Mouse (Mus musculus) midbrain, embryonic 12.5 days (tissue): ENCODE data around the gene Mif4gd. TPM values are rescaled to one million over a fixed set of nuclear protein-coding genes. Genes with fewer than 3 reads are reported as not detected.

Experiments used
- ATAC-seq: fragments of 200-750 bp; cut with Nextera tagmentation; 2 replicates; pipeline ENCODE4 v1.8.0; 2017; ENCODE audit warnings: low read depth, moderate TSS enrichment, moderate library complexity; ENCODE audit not compliant: low FRiP score
- H3K27ac ChIP-seq: fragments of 300-500 bp; sonication (generic); replicated peaks from 2 replicates; pipeline ENCODE4 v1.5.1; 2016; ENCODE audit warnings: mild to moderate bottlenecking
- H3K27me3 ChIP-seq: fragments of 300-500 bp; sonication (generic); 2 replicates; pipeline ENCODE4 v1.6.1; 2016; ENCODE audit warnings: mild to moderate bottlenecking
- H3K36me3 ChIP-seq: fragments of 300-500 bp; sonication (generic); 2 replicates; pipeline ENCODE4 v1.6.1; 2016
- H3K4me1 ChIP-seq: fragments of 300-500 bp; sonication (generic); 2 replicates; pipeline ENCODE4 v1.6.1; 2016
- H3K4me2 ChIP-seq: fragments of 300-500 bp; sonication (generic); replicated peaks from 2 replicates; pipeline ENCODE4 v1.6.1; 2016; ENCODE audit warnings: mild to moderate bottlenecking, moderate library complexity
- H3K4me3 ChIP-seq: fragments of 300-500 bp; sonication (generic); 2 replicates; pipeline ENCODE4 v1.5.1; 2016; ENCODE audit warnings: mild to moderate bottlenecking
- H3K9ac ChIP-seq: fragments of 300-500 bp; sonication (generic); replicated peaks from 2 replicates; pipeline ENCODE4 v1.6.1; 2016; ENCODE audit warnings: mild to moderate bottlenecking, moderate library complexity
- H3K9me3 ChIP-seq: fragments of 300-500 bp; sonication (generic); 2 replicates; pipeline ENCODE4 v1.6.1; 2016; ENCODE audit warnings: mild to moderate bottlenecking
- WGBS: fragments of 180-500 bp; shearing (Covaris S2); methylation state at CpG from one replicate; pipeline ENCODE4 v1.1.7; 2016; 5-methylcytosine and 5-hydroxymethylcytosine counted together
- polyA plus RNA-seq: library from polyadenylated mRNA; unstranded; fragments of >200 nt; fragmentation: Nextera tagmentation; extraction: Ambion mirVana; gene quantifications from 2 replicates; pipeline ENCODE4 v1.2.1, GENCODE M21; 2016

The Mif4gd gene
- polyA plus RNA-seq, 1 experiment from 2014 or later: 15.1 TPM

GRCm38 (mm10) chr11:115587984-115588383 lies 24.8 kb downstream of the Mif4gd start:
- Histone ChIP-seq H3K4me1 (no peaks in the 10 kb centered on the region), H3K9ac (no peak overlapping the region), H3K27ac (no peak overlapping the region), H3K4me2 (no peak overlapping the region), H3K4me3 (no peak overlapping the region), H3K27me3 (no peaks in the 10 kb centered on the region), H3K9me3 (no peaks in the 10 kb centered on the region), H3K36me3 (peaks cover 94% of the 10 kb centered on the region)
- 84% methylated on average over 9 of the region's 9 CpGs for WGBS
- ATAC-seq: no peak

DNA sequence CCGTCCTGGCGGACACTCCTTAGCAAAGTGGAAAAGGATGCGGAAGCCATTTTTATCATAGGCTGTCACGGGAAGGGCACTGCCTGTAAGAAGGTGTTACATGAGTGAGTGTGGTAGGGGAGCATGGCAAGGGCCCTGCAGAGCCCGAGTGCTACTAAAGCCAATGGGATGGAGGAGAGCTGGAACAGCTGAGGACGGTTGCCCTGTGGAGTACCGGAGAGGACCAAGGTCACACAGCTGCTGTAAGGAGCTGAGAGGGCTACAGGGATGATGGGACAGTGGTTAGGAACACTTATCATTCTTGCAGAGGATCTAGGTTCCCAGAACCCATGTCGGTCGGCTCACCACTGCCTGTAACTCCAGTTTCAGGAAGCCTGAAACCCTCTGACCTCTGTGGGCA lies 26.4 kb downstream of the Mif4gd start:
- 93% methylated on average over 9 of the region's 9 CpGs for WGBS
- Histone ChIP-seq H3K4me1 (no peaks in the 10 kb centered on the region), H3K36me3 (peaks cover 96% of the 10 kb centered on the region), H3K4me3 (no peak overlapping the region), H3K27me3 (no peaks in the 10 kb centered on the region), H3K27ac (no peak overlapping the region), H3K4me2 (no peak overlapping the region), H3K9ac (no peak overlapping the region), H3K9me3 (no peaks in the 10 kb centered on the region)
- no peak for ATAC-seq

DNA sequence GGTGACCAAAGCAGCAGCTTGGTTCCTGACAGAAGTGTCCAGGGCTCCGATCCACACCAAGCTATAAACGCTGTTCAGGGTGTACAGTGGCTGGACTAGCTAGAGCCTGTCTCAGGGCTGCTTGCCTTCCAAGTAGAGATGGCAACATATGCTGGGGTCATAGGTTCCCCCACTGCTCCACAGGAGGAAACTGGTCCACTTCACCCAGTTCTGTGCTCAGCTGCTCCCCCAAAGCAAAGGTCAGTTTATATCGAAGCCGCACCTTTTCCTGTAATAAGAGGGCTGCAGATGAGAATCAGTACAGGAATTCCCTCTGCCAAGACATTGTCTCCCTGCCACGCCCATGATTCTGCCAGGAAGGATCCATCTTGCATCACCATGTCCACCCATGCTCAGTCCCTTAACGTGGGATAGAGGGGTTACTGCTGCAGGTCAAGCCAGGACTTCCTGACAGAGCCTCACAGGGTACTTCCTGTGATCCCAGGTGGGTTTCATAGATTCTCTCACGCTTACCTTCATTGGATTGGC lies 27.1 kb downstream of the Mif4gd start:
- Histone ChIP-seq H3K4me2 (no peak overlapping the region), H3K4me1 (no peaks in the 10 kb centered on the region), H3K9me3 (no peaks in the 10 kb centered on the region), H3K27ac (no peak overlapping the region), H3K36me3 (peaks cover 96% of the 10 kb centered on the region), H3K4me3 (no peak overlapping the region), H3K27me3 (no peaks in the 10 kb centered on the region), H3K9ac (no peak overlapping the region)
- no peak for ATAC-seq
- WGBS: 89% methylated on average over 7 of the region's 7 CpGs

DNA sequence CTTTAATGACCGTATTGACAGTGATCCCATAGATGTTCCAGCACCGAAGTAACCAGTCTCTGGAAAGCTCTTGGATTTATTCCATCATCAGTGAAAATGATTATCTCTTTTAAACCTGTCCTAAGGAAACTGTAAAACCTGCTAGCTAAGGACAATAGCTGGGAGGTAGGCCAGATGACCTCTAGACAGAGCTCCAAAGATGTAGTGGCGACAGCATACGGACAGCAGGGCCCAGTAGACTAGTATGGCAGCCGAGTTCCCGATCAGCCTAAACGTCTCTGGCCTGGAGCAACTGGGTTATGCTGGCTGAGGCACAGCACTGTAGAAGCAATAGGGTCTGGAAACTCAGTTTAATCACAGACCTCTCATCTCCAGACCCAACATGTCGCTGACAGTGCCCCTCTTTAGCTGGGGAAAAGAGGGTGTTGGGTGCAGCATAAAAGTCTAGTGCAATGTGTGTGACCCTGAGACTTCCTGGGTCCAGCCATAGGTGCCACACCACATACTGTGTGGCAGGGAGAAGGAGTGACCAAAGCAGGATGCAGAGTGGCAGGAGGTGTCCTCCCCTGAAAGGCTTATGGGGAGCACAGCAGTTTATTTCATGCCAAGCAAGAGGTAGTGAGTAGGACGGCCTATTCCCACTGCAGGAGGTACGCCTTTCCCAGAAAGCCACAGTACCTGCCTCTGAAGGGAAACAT lies 28.2 kb downstream of the Mif4gd start:
- no peak overlapping the region for H3K4me2 ChIP-seq
- no peak overlapping the region for H3K27ac ChIP-seq
- no peak for ATAC-seq
- H3K9ac ChIP-seq: no peak overlapping the region
- peaks cover 92% of the 10 kb centered on the region for H3K36me3 ChIP-seq
- H3K4me3 ChIP-seq: no peak overlapping the region
- no peaks in the 10 kb centered on the region for H3K4me1 ChIP-seq
- H3K27me3 ChIP-seq: no peaks in the 10 kb centered on the region
- no peaks in the 10 kb centered on the region for H3K9me3 ChIP-seq
- 90% methylated on average over 10 of the region's 10 CpGs for whole genome bisulfite sequencing

- H3K27me3 ChIP-seq: no peaks in the 10 kb centered on the region
- no peak overlapping the region for H3K27ac ChIP-seq
- WGBS: 84% methylated on average over 10 of the region's 10 CpGs
- no peak for ATAC-seq
- H3K4me1 ChIP-seq: no peaks in the 10 kb centered on the region
- H3K4me3 ChIP-seq: no peak overlapping the region
- no peak overlapping the region for H3K9ac ChIP-seq
- H3K4me2 ChIP-seq: no peak overlapping the region
- H3K9me3 ChIP-seq: no peaks in the 10 kb centered on the region
- H3K36me3 ChIP-seq: peaks cover 96% of the 10 kb centered on the region
These were observed 29.7 kb downstream of the Mif4gd start for GRCm38 (mm10) chr11:115582913-115583606.

- H3K4me1 ChIP-seq: no peaks in the 10 kb centered on the region
- H3K4me3 ChIP-seq: no peak overlapping the region
- H3K4me2 ChIP-seq: no peak overlapping the region
- peaks cover 72% of the 10 kb centered on the region for H3K36me3 ChIP-seq
- H3K27me3 ChIP-seq: no peaks in the 10 kb centered on the region
- no peak overlapping the region for H3K27ac ChIP-seq
- no peaks in the 10 kb centered on the region for H3K9me3 ChIP-seq
- ATAC-seq: no peak
- H3K9ac ChIP-seq: no peak overlapping the region
These were observed 33.7 kb downstream of the Mif4gd start for GRCm38 (mm10) chr11:115579080-115579479.

- peak overlapping the region; percentile 86 for H3K4me2 ChIP-seq
- peak overlapping the region; percentile 88 for H3K4me3 ChIP-seq
- no peak for ATAC-seq
- no peak overlapping the region for H3K27ac ChIP-seq
- peak overlapping the region; percentile 83 for H3K9ac ChIP-seq
- H3K27me3 ChIP-seq: no peaks in the 10 kb centered on the region
- WGBS: 21% methylated on average over 7 of the region's 7 CpGs
- H3K36me3 ChIP-seq: peaks cover 39% of the 10 kb centered on the region
- peaks cover 13% of the 10 kb centered on the region for H3K4me1 ChIP-seq
- H3K9me3 ChIP-seq: no peaks in the 10 kb centered on the region
These were observed 47.8 kb downstream of the Mif4gd start for GRCm38 (mm10) chr11:115564961-115565360.

DNA sequence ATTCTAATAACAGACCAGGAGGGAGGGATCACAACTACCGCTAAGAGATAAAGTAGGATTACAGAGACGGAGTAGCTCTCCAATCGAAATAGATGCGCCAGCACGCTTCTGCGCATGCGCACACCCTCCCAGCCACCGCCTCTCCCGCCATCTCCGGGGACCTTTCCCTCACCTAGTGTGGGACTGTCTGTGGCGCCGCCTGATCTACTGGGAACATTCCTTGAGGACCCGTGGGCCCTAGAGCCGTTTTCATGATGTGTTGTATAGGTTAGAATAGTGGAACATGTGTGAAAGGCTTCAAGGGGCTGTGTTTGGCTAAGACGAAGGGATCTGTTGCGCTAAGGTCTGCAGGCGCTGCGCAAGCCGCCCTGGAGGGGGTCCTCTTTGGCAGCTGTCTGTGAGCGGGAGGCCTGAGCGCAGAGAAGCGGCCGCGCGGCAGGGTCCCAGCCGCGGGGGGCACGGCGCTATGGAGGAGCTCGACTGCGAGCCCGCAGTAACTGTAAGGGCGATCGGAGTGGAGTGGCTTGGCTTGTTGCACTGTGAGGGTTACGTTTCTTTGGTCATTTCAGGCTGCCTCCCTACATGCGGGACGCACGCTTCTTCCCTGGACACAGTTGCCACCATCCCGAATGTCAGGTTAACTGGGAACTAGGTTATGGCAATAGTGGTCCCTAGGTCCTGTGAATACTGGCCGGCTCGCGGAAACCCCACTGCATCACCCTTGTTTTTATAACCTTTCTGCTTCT lies 48.5 kb downstream of the Mif4gd start, which contains the start of gene Nup85:
Gene Nup85 (plus strand): TSS at position 371 of the 746 bp plus-strand sequence.
- no peaks in the 10 kb centered on the region for H3K27me3 ChIP-seq
- H3K4me1 ChIP-seq: peaks cover 13% of the 10 kb centered on the region
- H3K4me2 ChIP-seq: peak within 1 kb of the TSS; percentile 86
- peak; percentile 91 for ATAC-seq
- no peaks in the 10 kb centered on the region for H3K9me3 ChIP-seq
- H3K36me3 ChIP-seq: peaks cover 31% of the 10 kb centered on the region
- H3K27ac ChIP-seq: peak within 1 kb of the TSS; percentile 78
- H3K9ac ChIP-seq: peak within 1 kb of the TSS; percentile 83
- WGBS: under 1% methylated on average over 42 of the region's 42 CpGs
- H3K4me3 ChIP-seq: peak within 1 kb of the TSS; percentile 88

GRCm38 (mm10) chr11:115563406-115563805 lies 49.4 kb downstream of the Mif4gd start:
- no peaks in the 10 kb centered on the region for H3K9me3 ChIP-seq
- H3K36me3 ChIP-seq: peaks cover 23% of the 10 kb centered on the region
- H3K27me3 ChIP-seq: no peaks in the 10 kb centered on the region
- WGBS: 46% methylated on average over 4 of the region's 4 CpGs
- peak overlapping the region; percentile 83 for H3K9ac ChIP-seq
- H3K4me2 ChIP-seq: peak overlapping the region; percentile 86
- peaks cover 13% of the 10 kb centered on the region for H3K4me1 ChIP-seq
- peak overlapping the region; percentile 78 for H3K27ac ChIP-seq
- ATAC-seq: 0 out of 2 replicates have a peak, but pooled peaks have one; percentile 38
- H3K4me3 ChIP-seq: peak overlapping the region; percentile 88

Other genes with a start within 250 kb of the Mif4gd start
- gene Hid1, start 245.2 kb downstream of the Mif4gd start, polyA plus RNA-seq: 32.9 and 38.6 TPM in 2 replicates
- gene Cdr2l, start 231.1 kb downstream of the Mif4gd start, polyA plus RNA-seq: 32.4 and 36.6 TPM in 2 replicates
- gene Mrpl58, start 209.2 kb downstream of the Mif4gd start, polyA plus RNA-seq: 234 and 265 TPM in 2 replicates
- 873 and 889 TPM in 2 replicates for gene Atp5h, start 193.0 kb downstream of the Mif4gd start, polyA plus RNA-seq
- gene Kctd2, start 192.8 kb downstream of the Mif4gd start, polyA plus RNA-seq: 32.0 and 40.4 TPM in 2 replicates
- gene Trim80, start 172.4 kb downstream of the Mif4gd start, polyA plus RNA-seq: not detected in 2 replicates
- 0.20 and 0.30 TPM in 2 replicates for gene Slc16a5, start 150.5 kb downstream of the Mif4gd start, polyA plus RNA-seq
- gene Armc7, start 137.3 kb downstream of the Mif4gd start, polyA plus RNA-seq: 10.3 and 13.1 TPM in 2 replicates
- gene Nt5c, start 121.1 kb downstream of the Mif4gd start, polyA plus RNA-seq: 81.6 and 83.8 TPM in 2 replicates
- 1,008 and 1,026 TPM in 2 replicates for gene Jpt1, start 98.6 kb downstream of the Mif4gd start, polyA plus RNA-seq
- gene Sumo2, start 76.7 kb downstream of the Mif4gd start, polyA plus RNA-seq: 1,412 and 1,429 TPM in 2 replicates
- 168 and 172 TPM in 2 replicates for gene Nup85, start 48.5 kb downstream of the Mif4gd start, polyA plus RNA-seq
- 85.7 and 89.0 TPM in 2 replicates for gene Mrps7, start 9.0 kb downstream of the Mif4gd start, polyA plus RNA-seq
- gene Gga3, start 8.9 kb downstream of the Mif4gd start, polyA plus RNA-seq: 34.6 and 37.2 TPM in 2 replicates
- gene Slc25a19, start 15.3 kb upstream of the Mif4gd start, polyA plus RNA-seq: 26.2 and 26.9 TPM in 2 replicates
- 137 and 149 TPM in 2 replicates for gene Grb2, start 95.6 kb upstream of the Mif4gd start, polyA plus RNA-seq
- 42.4 and 47.0 TPM in 2 replicates for gene Tmem94, start 152.5 kb upstream of the Mif4gd start, polyA plus RNA-seq
- 15.5 and 17.0 TPM in 2 replicates for gene Caskin2, start 200.7 kb upstream of the Mif4gd start, polyA plus RNA-seq
- 27.9 and 30.9 TPM in 2 replicates for gene Tsen54, start 201.8 kb upstream of the Mif4gd start, polyA plus RNA-seq
- gene Llgl2, start 211.1 kb upstream of the Mif4gd start, polyA plus RNA-seq: 3.7 and 4.4 TPM in 2 replicates
- gene Myo15b, start 245.4 kb upstream of the Mif4gd start, polyA plus RNA-seq: 0.13 and 0.37 TPM in 2 replicates